Mouse (Mus musculus) effector memory CD4-positive, alpha-beta T cell, adult 7 months (primary cell): ENCODE results near the gene Rrn3. TPM values are rescaled to one million over a fixed set of nuclear protein-coding genes. Genes with fewer than 3 reads are reported as not detected.

Experiments used
- polyA plus RNA-seq: library from polyadenylated mRNA; unstranded; fragments of 100-300 nt; shearing (Covaris generic); gene quantifications from one replicate; pipeline ENCODE4 v1.2.1, GENCODE M21; 2017

The Rrn3 gene
- polyA plus RNA-seq: 41.4 TPM

DNA sequence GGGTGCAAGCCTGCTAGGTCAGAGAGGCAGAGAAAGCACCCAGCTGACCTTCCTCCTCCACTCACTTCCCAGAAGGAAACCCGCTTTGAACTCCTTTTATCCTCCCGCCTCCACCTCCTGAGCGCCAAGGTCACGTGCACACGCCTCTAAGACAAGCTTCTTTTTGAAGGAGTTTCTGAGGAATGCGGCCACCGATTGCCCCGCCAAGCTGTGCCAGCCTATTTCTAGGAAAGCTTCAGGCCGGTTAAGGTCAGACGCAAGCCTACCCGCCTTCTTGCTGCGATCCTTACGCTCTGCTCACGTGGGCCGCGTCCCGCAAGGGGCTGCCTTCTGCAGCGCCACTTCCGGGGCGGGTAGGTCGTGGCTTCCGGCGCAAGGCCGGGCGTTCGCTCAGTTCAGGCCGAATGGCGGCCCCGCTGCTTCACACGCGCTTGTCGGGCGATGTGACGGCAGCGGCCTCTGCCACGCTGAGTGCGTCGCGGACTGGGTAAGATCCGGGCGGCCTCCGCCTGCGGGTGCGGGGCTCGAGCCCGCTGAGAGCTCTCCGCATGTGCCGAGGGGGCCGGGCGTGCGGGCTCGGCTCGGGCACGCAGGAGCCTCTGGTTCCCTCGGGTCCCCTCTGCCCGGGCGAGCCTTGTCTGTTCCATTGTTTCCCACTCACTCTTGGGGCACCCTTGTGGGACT lies at the start of gene Rrn3:
TSS of gene Rrn3 (plus strand) at position 356 of the 684 bp plus-strand sequence.

DNA sequence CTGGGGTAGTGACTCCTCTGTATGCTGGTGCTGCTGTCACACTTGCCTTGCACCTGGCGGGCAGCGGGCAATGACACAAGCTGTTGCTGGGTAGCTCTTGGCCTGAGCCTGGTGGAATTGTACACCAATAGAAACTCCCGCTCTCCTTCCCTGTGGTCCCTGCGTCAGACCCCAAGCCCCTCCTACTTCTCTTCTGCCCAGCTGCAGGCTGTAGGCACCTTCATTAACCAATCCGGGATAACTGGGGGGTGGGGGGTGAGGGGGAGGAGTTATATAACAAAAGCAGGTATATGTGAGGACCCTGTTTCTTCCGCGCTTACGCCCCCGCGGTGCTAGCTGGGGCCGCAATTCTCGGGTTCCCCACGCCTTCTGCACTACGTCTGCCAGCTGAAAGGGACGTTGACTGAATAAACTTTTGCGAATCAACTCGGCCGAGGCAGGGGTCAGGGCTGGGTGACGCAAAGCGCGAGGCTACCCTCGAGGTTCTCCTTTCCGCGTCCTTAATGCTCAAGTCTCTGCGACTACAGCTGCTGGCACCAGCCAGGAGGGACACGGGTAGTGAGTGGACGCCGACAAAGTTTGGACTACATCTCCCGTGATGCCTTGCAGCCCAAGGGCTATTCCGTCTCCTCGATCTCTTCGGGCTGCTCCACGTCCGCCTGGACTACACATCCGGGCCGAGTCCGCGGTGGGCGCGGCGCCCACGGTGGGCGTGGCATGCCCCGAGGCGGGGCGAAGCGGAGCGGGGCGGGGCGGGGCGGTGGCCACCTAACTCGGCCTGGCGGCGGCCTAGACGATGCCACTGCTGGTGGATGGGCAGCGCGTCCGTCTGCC lies 38.3 kb downstream of the Rrn3 start, which contains the start of gene Ntan1:
TSS of gene Ntan1 (plus strand) at position 286 of the 834 bp plus-strand sequence.

Other genes starting within 250 kb of the Rrn3 start
- gene Parn, start 112.5 kb upstream of the Rrn3 start, polyA plus RNA-seq: 37.4 TPM
- 49.3 TPM for gene Bfar, start 108.8 kb upstream of the Rrn3 start, polyA plus RNA-seq
- 25.3 TPM for gene 3110001I22Rik, start 108.8 kb upstream of the Rrn3 start, polyA plus RNA-seq
- gene Pla2g10, start 49.7 kb upstream of the Rrn3 start, polyA plus RNA-seq: 0.62 TPM
- gene Ntan1, start 38.1 kb downstream of the Rrn3 start, polyA plus RNA-seq: 99.5 TPM
- gene Pdxdc1, start 122.4 kb downstream of the Rrn3 start, polyA plus RNA-seq: 46.6 TPM
- 2.6 TPM for gene Mpv17l, start 122.5 kb downstream of the Rrn3 start, polyA plus RNA-seq
- 0.67 TPM for gene 2900011O08Rik, start 205.9 kb downstream of the Rrn3 start, polyA plus RNA-seq
- gene Ifitm7, start 206.2 kb downstream of the Rrn3 start, polyA plus RNA-seq: not detected